Mouse (Mus musculus) liver, embryonic 13.5 days (tissue): Measurements from ENCODE around the gene F11r. TPM values are rescaled to one million over a fixed set of nuclear protein-coding genes. Genes with fewer than 3 reads are reported as not detected.
A peak's percentile ranks its signal among the peaks of the same experiment; 100 is the strongest.

Source experiments
- ATAC-seq: fragments of 200-750 bp; cut with Nextera tagmentation; 2 replicates; pipeline ENCODE4 v1.8.0; 2017; ENCODE audit warnings: low read depth, mild to moderate bottlenecking, moderate number of reproducible peaks, moderate library complexity
- DNase-seq: peaks from one replicate; pipeline ENCODE4 v3.0.0; 2022
- H3K27ac ChIP-seq: fragments of 300-500 bp; sonication (generic); 2 replicates; pipeline ENCODE4 v1.5.1; 2015; ENCODE audit warnings: moderate library complexity, mild to moderate bottlenecking, inconsistent platforms
- H3K27me3 ChIP-seq: fragments of 300-500 bp; sonication (generic); 2 replicates; pipeline ENCODE4 v1.6.1; 2015; ENCODE audit warnings: mild to moderate bottlenecking, inconsistent platforms
- H3K36me3 ChIP-seq: fragments of 300-500 bp; sonication (generic); 2 replicates; pipeline ENCODE4 v1.6.1; 2015; ENCODE audit warnings: mild to moderate bottlenecking, inconsistent platforms
- H3K4me1 ChIP-seq: fragments of 300-500 bp; sonication (generic); replicated peaks from 2 replicates; pipeline ENCODE4 v1.6.1; 2015; ENCODE audit warnings: inconsistent platforms
- H3K4me2 ChIP-seq: fragments of 300-500 bp; sonication (generic); 2 replicates; pipeline ENCODE4 v1.6.1; 2015; ENCODE audit warnings: inconsistent platforms, mild to moderate bottlenecking, moderate library complexity
- H3K4me3 ChIP-seq: fragments of 300-500 bp; sonication (generic); replicated peaks from 2 replicates; pipeline ENCODE4 v1.5.1; 2015; ENCODE audit warnings: mild to moderate bottlenecking, inconsistent platforms
- H3K9ac ChIP-seq: fragments of 300-500 bp; sonication (generic); 2 replicates; pipeline ENCODE4 v1.6.1; 2015; ENCODE audit warnings: mild to moderate bottlenecking, inconsistent platforms
- H3K9me3 ChIP-seq: fragments of 300-500 bp; sonication (generic); replicated peaks from 2 replicates; pipeline ENCODE4 v1.6.1; 2016; ENCODE audit warnings: inconsistent platforms
- WGBS: fragments of 180-500 bp; shearing (Covaris S2); methylation state at CpG from one replicate; pipeline ENCODE4 v1.1.7; 2015; ENCODE audit not compliant: insufficient replicate concordance; 5-methylcytosine and 5-hydroxymethylcytosine counted together
- polyA plus RNA-seq: library from polyadenylated mRNA; unstranded; fragments of >200 nt; fragmentation: Nextera tagmentation; extraction: Ambion mirVana; gene quantifications from 2 replicates; pipeline ENCODE4 v1.2.1, GENCODE M21; 2015

F11r gene
- polyA plus RNA-seq, 1 experiment from 2014 or later = 20.6 TPM

DNA sequence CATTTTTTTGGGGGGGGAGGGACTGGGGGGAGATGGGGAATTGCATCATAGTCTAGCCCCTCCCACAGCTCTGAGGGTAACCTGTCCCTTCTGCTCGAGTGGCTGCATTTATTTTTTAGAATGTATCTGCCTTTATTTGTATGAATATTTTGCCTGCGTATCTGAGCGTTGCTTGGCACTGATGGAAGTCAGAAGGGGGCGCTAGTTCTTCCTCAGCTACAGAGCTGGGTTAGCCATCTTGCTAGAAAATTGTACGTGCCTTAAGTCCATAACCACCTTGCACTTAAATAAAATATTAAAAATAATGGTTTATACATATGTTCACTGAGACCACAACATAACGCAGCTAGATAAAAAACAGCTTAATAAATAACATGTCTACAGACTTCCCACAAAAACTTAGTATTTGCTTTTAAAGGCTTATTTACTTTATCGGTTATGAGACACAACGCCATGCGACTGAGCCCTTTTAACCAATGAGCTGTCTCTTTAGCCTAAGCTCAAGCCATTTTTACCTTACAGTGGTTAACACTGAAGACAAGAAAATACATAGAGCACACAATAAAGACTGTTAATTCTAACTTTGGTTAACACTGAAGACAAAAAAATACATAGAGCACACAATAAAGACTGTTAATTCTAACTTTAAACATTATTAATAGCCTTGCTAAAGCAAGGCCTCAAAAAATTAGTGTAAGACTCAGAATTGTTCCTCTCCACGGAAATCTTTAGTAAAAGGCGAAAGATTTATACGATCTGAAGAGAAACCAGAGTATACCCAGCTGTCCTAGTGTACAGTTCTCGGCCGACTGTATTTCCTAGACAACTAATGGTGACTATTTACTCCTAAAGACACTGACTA lies 65.3 kb downstream of the F11r start:
- DNase-seq (peak; percentile 51), ATAC-seq (peak; percentile 82)
- Histone ChIP-seq H3K4me2 (peak overlapping the region; percentile 94), H3K27me3 (no peaks in the 10 kb centered on the region), H3K9me3 (no peaks in the 10 kb centered on the region), H3K27ac (peak overlapping the region; percentile 81), H3K9ac (peak overlapping the region; percentile 36; the same call in 1 of the 2 replicates), H3K36me3 (no peaks in the 10 kb centered on the region), H3K4me1 (peaks cover 24% of the 10 kb centered on the region), H3K4me3 (no peak overlapping the region)
- WGBS = 1% methylated on average over 14 of the region's 14 CpGs

DNA sequence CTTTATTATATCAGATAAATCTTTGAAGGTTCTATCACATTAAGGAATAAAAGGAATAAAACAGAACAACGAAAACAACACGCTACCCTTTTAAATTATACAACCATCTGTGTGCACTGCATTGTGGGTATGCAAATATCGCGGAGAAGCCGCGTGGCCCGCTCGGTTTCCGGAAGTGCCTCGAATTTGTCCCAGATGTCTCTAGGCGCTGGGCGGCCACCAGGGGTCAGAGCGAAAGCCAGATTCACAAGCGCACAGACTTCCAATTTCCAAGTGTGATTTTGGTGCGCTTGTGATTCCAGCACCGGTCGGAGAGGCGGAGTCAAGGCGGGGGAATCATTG lies 65.9 kb downstream of the F11r start, which contains the start of gene Alyref2:
Gene Alyref2, plus strand, starts transcription at position 229 of the 342 bp plus-strand sequence.
- Histone ChIP-seq H3K4me1 (peaks cover 24% of the 10 kb centered on the region), H3K4me2 (peak within 1 kb of the TSS; percentile 94), H3K27ac (peak within 1 kb of the TSS; percentile 83), H3K36me3 (no peaks in the 10 kb centered on the region), H3K4me3 (peak within 1 kb of the TSS; percentile 68), H3K9ac (peak within 1 kb of the TSS; percentile 73), H3K27me3 (no peaks in the 10 kb centered on the region), H3K9me3 (no peaks in the 10 kb centered on the region)
- DNase-seq (peak; percentile 75), ATAC-seq (peak; percentile 75)
- WGBS = under 1% methylated on average over 19 of the region's 19 CpGs

DNA sequence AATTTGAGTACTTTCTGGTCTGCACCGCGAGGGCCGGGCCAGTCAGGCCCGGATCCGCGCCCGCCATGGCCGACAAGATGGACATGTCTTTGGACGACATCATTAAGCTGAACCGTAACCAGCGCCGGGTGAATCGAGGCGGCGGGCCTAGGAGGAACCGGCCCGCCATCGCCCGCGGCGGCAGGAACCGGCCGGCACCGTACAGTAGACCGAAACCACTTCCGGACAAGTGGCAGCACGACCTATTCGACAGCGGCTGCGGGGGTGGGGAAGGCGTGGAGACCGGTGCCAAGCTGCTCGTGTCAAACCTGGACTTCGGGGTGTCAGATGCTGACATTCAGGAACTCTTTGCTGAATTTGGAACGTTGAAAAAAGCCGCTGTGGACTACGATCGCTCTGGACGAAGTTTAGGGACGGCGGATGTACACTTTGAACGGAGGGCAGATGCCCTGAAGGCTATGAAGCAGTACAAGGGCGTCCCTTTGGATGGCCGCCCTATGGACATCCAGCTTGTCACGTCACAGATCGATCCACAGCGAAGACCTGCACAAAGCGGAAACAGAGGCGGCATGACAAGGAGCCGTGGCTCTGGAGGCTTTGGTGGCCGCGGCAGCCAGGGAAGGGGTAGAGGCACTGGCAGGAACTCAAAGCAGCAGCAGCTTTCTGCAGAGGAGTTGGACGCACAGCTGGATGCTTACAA lies 66.4 kb downstream of the F11r start:
- peak; percentile 32 for ATAC-seq

DNA sequence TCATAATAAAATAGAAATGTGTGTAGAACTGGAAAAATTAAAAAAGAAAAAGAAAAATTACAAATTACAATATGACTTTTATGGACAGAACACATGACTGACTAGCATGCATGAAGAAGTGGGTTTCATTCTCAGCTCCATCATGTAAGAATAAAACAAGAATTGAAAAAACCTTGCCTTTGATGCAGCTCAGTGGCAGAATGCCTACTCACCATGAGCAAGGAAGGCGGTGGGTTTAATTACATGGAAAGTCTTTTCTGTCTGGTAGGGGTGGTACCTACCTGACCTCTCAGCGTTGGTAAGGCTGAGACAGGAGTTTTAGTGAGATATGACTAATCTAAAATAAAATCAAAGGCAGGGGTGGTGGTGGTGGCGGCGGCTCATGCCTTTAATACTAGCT lies 67.3 kb downstream of the F11r start:
- no peaks in the 10 kb centered on the region for H3K9me3 ChIP-seq
- H3K27ac ChIP-seq = no peak overlapping the region
- peak overlapping the region; percentile 94 for H3K4me2 ChIP-seq
- DNase-seq (no peak), ATAC-seq (no peak)
- H3K36me3 ChIP-seq = no peaks in the 10 kb centered on the region
- H3K27me3 ChIP-seq = no peaks in the 10 kb centered on the region
- 12% methylated on average over 4 of the region's 4 CpGs for WGBS
- peaks cover 24% of the 10 kb centered on the region for H3K4me1 ChIP-seq
- peak overlapping the region; percentile 42; the same call in 1 of the 2 replicates for H3K9ac ChIP-seq
- H3K4me3 ChIP-seq = peak overlapping the region; percentile 68

More for the DNA sequence above, 66.4 kb downstream of the F11r start:
- Histone ChIP-seq H3K9ac (peak overlapping the region; percentile 73), H3K27me3 (no peaks in the 10 kb centered on the region), H3K4me3 (peak overlapping the region; percentile 68), H3K4me2 (peak overlapping the region; percentile 94), H3K27ac (peak overlapping the region; percentile 83), H3K9me3 (no peaks in the 10 kb centered on the region), H3K4me1 (peaks cover 24% of the 10 kb centered on the region), H3K36me3 (no peaks in the 10 kb centered on the region)
- DNase-seq = peak; percentile 56
- WGBS = under 1% methylated on average over 53 of the region's 53 CpGs

DNA sequence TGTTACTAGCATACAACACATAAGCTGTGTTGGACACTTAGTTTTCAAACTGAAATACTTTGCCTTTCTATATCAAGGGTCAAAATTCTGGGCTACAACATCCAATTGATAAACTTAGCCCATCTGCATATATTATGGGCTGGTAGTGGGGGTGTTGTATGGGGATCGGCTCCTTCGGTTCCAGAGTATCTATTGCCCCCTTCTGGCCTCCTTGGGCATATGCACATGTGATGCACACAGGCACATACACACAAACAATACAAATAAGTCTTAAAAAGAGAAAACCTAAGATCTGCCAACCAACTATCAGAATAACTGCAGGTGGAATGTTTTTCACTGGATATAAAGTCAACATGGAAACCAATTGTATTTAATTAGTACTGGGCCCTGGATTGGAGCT lies 75.9 kb downstream of the F11r start:
- Histone ChIP-seq H3K36me3 (no peaks in the 10 kb centered on the region), H3K9ac (no peak overlapping the region), H3K27ac (no peak overlapping the region), H3K4me3 (no peak overlapping the region), H3K27me3 (no peaks in the 10 kb centered on the region), H3K4me2 (no peak overlapping the region), H3K4me1 (no peaks in the 10 kb centered on the region), H3K9me3 (no peaks in the 10 kb centered on the region)
- WGBS = 70% methylated on average over 2 of the region's 2 CpGs
- DNase-seq (no peak), ATAC-seq (no peak)

DNA sequence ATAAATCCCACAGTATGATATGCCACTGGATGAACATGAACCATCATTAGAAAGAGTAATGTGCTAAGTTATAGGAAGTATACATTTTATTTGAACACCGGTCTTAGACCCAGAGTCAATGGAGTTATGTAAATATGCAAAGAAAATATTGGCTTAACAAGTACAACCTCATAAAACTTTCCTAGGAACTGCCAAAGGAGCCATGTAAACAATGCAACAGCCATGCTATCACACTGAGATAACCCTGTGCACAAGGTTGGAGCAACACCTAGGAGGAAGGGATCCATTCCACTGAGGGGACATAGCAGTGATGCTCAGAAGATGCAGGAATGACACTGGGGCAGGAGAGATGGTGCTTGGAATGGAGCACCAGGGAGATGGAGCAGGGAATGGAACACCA lies 76.4 kb downstream of the F11r start:
- no peaks in the 10 kb centered on the region for H3K4me1 ChIP-seq
- H3K27me3 ChIP-seq = no peaks in the 10 kb centered on the region
- no peak for ATAC-seq
- no peak overlapping the region for H3K4me2 ChIP-seq
- H3K9ac ChIP-seq = no peak overlapping the region
- WGBS = 73% methylated on average over 1 of the region's 1 CpGs
- H3K27ac ChIP-seq = no peak overlapping the region
- H3K4me3 ChIP-seq = no peak overlapping the region
- no peaks in the 10 kb centered on the region for H3K9me3 ChIP-seq
- no peaks in the 10 kb centered on the region for H3K36me3 ChIP-seq
- no peak for DNase-seq

Other genes with a start within 250 kb of the F11r start
- gene Pcp4l1, start 241.3 kb upstream of the F11r start, polyA plus RNA-seq = 1.5 and 1.8 TPM in 2 replicates
- gene Nr1i3, start 223.6 kb upstream of the F11r start, polyA plus RNA-seq = 0.39 and 0.52 TPM in 2 replicates
- gene Tomm40l, start 215.0 kb upstream of the F11r start, polyA plus RNA-seq = 19.3 and 21.4 TPM in 2 replicates
- 3,578 and 3,897 TPM in 2 replicates for gene Apoa2, start 212.5 kb upstream of the F11r start, polyA plus RNA-seq
- gene Fcer1g, start 203.2 kb upstream of the F11r start, polyA plus RNA-seq = 68.2 and 69.6 TPM in 2 replicates
- 0.43 and 0.46 TPM in 2 replicates for gene Adamts4, start 187.1 kb upstream of the F11r start, polyA plus RNA-seq
- 152 and 167 TPM in 2 replicates for gene Ndufs2, start 186.1 kb upstream of the F11r start, polyA plus RNA-seq
- 24.9 and 26.5 TPM in 2 replicates for gene B4galt3, start 167.2 kb upstream of the F11r start, polyA plus RNA-seq
- 174 and 175 TPM in 2 replicates for gene Ppox, start 156.3 kb upstream of the F11r start, polyA plus RNA-seq
- gene Usp21, start 149.5 kb upstream of the F11r start, polyA plus RNA-seq = 25.8 and 26.7 TPM in 2 replicates
- 53.3 and 57.1 TPM in 2 replicates for gene Ufc1, start 142.5 kb upstream of the F11r start, polyA plus RNA-seq
- gene Dedd, start 108.4 kb upstream of the F11r start, polyA plus RNA-seq = 20.3 and 22.7 TPM in 2 replicates
- 24.1 and 29.1 TPM in 2 replicates for gene Nit1, start 91.9 kb upstream of the F11r start, polyA plus RNA-seq
- 60.9 and 66.8 TPM in 2 replicates for gene Pfdn2, start 91.9 kb upstream of the F11r start, polyA plus RNA-seq
- gene Klhdc9, start 76.7 kb upstream of the F11r start, polyA plus RNA-seq = 0.13 and 0.18 TPM in 2 replicates
- gene Nectin4, start 67.4 kb upstream of the F11r start, polyA plus RNA-seq = 0.08 and 0.14 TPM in 2 replicates
- gene Arhgap30, start 48.6 kb upstream of the F11r start, polyA plus RNA-seq = 3.3 and 3.8 TPM in 2 replicates
- gene Usf1, start 26.2 kb upstream of the F11r start, polyA plus RNA-seq = 20.9 and 25.3 TPM in 2 replicates
- gene Tstd1, start 18.7 kb upstream of the F11r start, polyA plus RNA-seq = 1.3 and 1.6 TPM in 2 replicates
- gene Alyref2, start 65.9 kb downstream of the F11r start, polyA plus RNA-seq = 3.5 and 3.7 TPM in 2 replicates
- gene Itln1, start 97.8 kb downstream of the F11r start, polyA plus RNA-seq = not detected in 2 replicates
- 0.37 and 0.46 TPM in 2 replicates for gene Cd244a, start 121.7 kb downstream of the F11r start, polyA plus RNA-seq
- gene Ly9, start 169.9 kb downstream of the F11r start, polyA plus RNA-seq = 0.95 and 1.4 TPM in 2 replicates
- gene Slamf7, start 215.5 kb downstream of the F11r start, polyA plus RNA-seq = not detected in 2 replicates
- gene Cd48, start 244.5 kb downstream of the F11r start, polyA plus RNA-seq = 10.3 and 11.2 TPM in 2 replicates